Mouse (Mus musculus) liver, embryonic 15.5 days (tissue): ENCODE measurements around the gene Apobec3. TPM values are rescaled to one million over a fixed set of nuclear protein-coding genes. Genes with fewer than 3 reads are reported as not detected.
"Not testable (repeated sequence)": the region's sequence is repeated elsewhere in the genome, so short reads cannot be mapped to it uniquely, and the experiment has no call there.

ENCODE experiments used
- ATAC-seq: fragments of 200-750 bp; cut with Nextera tagmentation; 2 replicates; pipeline ENCODE4 v1.8.0; 2017; ENCODE audit warnings: moderate number of reproducible peaks, mild to moderate bottlenecking, moderate library complexity; ENCODE audit not compliant: insufficient read depth
- H3K27ac ChIP-seq: fragments of 300-500 bp; sonication (generic); replicated peaks from 2 replicates; pipeline ENCODE4 v1.5.1; 2015; ENCODE audit warnings: mild to moderate bottlenecking, inconsistent platforms
- H3K27me3 ChIP-seq: fragments of 300-500 bp; sonication (generic); 2 replicates; pipeline ENCODE4 v1.6.1; 2015; ENCODE audit warnings: mild to moderate bottlenecking, inconsistent platforms
- H3K36me3 ChIP-seq: fragments of 300-500 bp; sonication (generic); replicated peaks from 2 replicates; pipeline ENCODE4 v1.6.1; 2015; ENCODE audit warnings: moderate library complexity, mild to moderate bottlenecking, inconsistent platforms
- H3K4me1 ChIP-seq: fragments of 300-500 bp; sonication (generic); replicated peaks from 2 replicates; pipeline ENCODE4 v1.6.1; 2015; ENCODE audit warnings: inconsistent platforms
- H3K4me2 ChIP-seq: fragments of 300-500 bp; sonication (generic); 2 replicates; pipeline ENCODE4 v1.6.1; 2015; ENCODE audit warnings: moderate library complexity, mild to moderate bottlenecking, inconsistent platforms
- H3K4me3 ChIP-seq: fragments of 300-500 bp; sonication (generic); replicated peaks from 2 replicates; pipeline ENCODE4 v1.5.1; 2015; ENCODE audit warnings: mild to moderate bottlenecking, inconsistent platforms
- H3K9ac ChIP-seq: fragments of 300-500 bp; sonication (generic); 2 replicates; pipeline ENCODE4 v1.6.1; 2015; ENCODE audit warnings: moderate library complexity, mild to moderate bottlenecking, inconsistent platforms
- H3K9me3 ChIP-seq: fragments of 300-500 bp; sonication (generic); replicated peaks from 2 replicates; pipeline ENCODE4 v1.6.1; 2016; ENCODE audit warnings: inconsistent platforms
- WGBS: fragments of 180-500 bp; shearing (Covaris S2); methylation state at CpG from one replicate; pipeline ENCODE4 v1.1.7; 2015; ENCODE audit warnings: mixed read lengths; ENCODE audit not compliant: insufficient replicate concordance; 5-methylcytosine and 5-hydroxymethylcytosine counted together
- polyA plus RNA-seq: library from polyadenylated mRNA; unstranded; fragments of >200 nt; fragmentation: Nextera tagmentation; extraction: Ambion mirVana; gene quantifications from 2 replicates; pipeline ENCODE4 v1.2.1, GENCODE M21; 2015

Gene Apobec3
- polyA plus RNA-seq, 1 experiment from 2014 or later = 34.5 TPM

- H3K9ac ChIP-seq, H3K9me3 ChIP-seq, H3K4me3 ChIP-seq, ATAC-seq, H3K27me3 ChIP-seq, H3K27ac ChIP-seq, H3K4me2 ChIP-seq, H3K4me1 ChIP-seq: not testable (repeated sequence)
- 73% methylated on average over 1 of the region's 1 CpGs for WGBS
- H3K36me3 ChIP-seq = peaks cover 30% of the 10 kb centered on the region
These were observed 19.4 kb downstream of the Apobec3 start for GRCm38 (mm10) chr15:79910812-79911211.

GRCm38 (mm10) chr15:79911339-79911738 is 19.9 kb downstream of the Apobec3 start:
- H3K4me1 ChIP-seq = no peaks in the 10 kb centered on the region
- no peaks in the 10 kb centered on the region for H3K9me3 ChIP-seq
- no peak overlapping the region for H3K27ac ChIP-seq
- no peaks in the 10 kb centered on the region for H3K27me3 ChIP-seq
- H3K9ac ChIP-seq = no peak overlapping the region
- H3K36me3 ChIP-seq = peaks cover 24% of the 10 kb centered on the region
- no peak for ATAC-seq
- WGBS = 84% methylated on average over 8 of the region's 8 CpGs
- H3K4me2 ChIP-seq = no peak overlapping the region
- H3K4me3 ChIP-seq = no peak overlapping the region

GRCm38 (mm10) chr15:79913761-79914346 is 22.4 kb downstream of the Apobec3 start:
- no peaks in the 10 kb centered on the region for H3K9me3 ChIP-seq
- no peak overlapping the region for H3K27ac ChIP-seq
- no peaks in the 10 kb centered on the region for H3K27me3 ChIP-seq
- no peak overlapping the region for H3K9ac ChIP-seq
- H3K4me1 ChIP-seq = no peaks in the 10 kb centered on the region
- 74% methylated on average over 6 of the region's 6 CpGs for WGBS
- ATAC-seq = no peak
- H3K4me2 ChIP-seq = no peak overlapping the region
- peaks cover 3% of the 10 kb centered on the region; the same call in 1 of the 2 replicates for H3K36me3 ChIP-seq
- H3K4me3 ChIP-seq = no peak overlapping the region

GRCm38 (mm10) chr15:79914357-79914756 is 22.9 kb downstream of the Apobec3 start:
- H3K4me3 ChIP-seq = no peak overlapping the region
- no peaks in the 10 kb centered on the region for H3K27me3 ChIP-seq
- H3K9ac ChIP-seq = no peak overlapping the region
- ATAC-seq = no peak
- no peaks in the 10 kb centered on the region for H3K4me1 ChIP-seq
- H3K9me3 ChIP-seq = no peaks in the 10 kb centered on the region
- WGBS = 84% methylated on average over 3 of the region's 3 CpGs
- H3K4me2 ChIP-seq = no peak overlapping the region
- H3K36me3 ChIP-seq = no peaks in the 10 kb centered on the region
- H3K27ac ChIP-seq = no peak overlapping the region

GRCm38 (mm10) chr15:79916150-79916549 is 24.7 kb downstream of the Apobec3 start:
- Histone ChIP-seq H3K4me3 (no peak overlapping the region), H3K27ac (no peak overlapping the region), H3K36me3 (no peaks in the 10 kb centered on the region), H3K9ac (no peak overlapping the region), H3K27me3 (no peaks in the 10 kb centered on the region), H3K4me1 (no peaks in the 10 kb centered on the region), H3K9me3 (no peaks in the 10 kb centered on the region), H3K4me2 (no peak overlapping the region)
- 50% methylated on average over 5 of the region's 5 CpGs for WGBS
- no peak for ATAC-seq

- no peak overlapping the region for H3K4me3 ChIP-seq
- no peaks in the 10 kb centered on the region for H3K9me3 ChIP-seq
- no peak overlapping the region for H3K4me2 ChIP-seq
- H3K9ac ChIP-seq = no peak overlapping the region
- WGBS = 81% methylated on average over 14 of the region's 14 CpGs
- H3K27ac ChIP-seq = no peak overlapping the region
- H3K27me3 ChIP-seq = no peaks in the 10 kb centered on the region
- H3K4me1 ChIP-seq = no peaks in the 10 kb centered on the region
- ATAC-seq = no peak
- H3K36me3 ChIP-seq = no peaks in the 10 kb centered on the region
These were observed 25.8 kb downstream of the Apobec3 start for GRCm38 (mm10) chr15:79917111-79917720.

GRCm38 (mm10) chr15:79918485-79918884 is 27.0 kb downstream of the Apobec3 start:
- no peak overlapping the region for H3K27ac ChIP-seq
- no peaks in the 10 kb centered on the region for H3K9me3 ChIP-seq
- no peaks in the 10 kb centered on the region for H3K27me3 ChIP-seq
- no peaks in the 10 kb centered on the region for H3K4me1 ChIP-seq
- no peak overlapping the region for H3K4me2 ChIP-seq
- H3K36me3 ChIP-seq = no peaks in the 10 kb centered on the region
- no peak overlapping the region for H3K4me3 ChIP-seq
- no peak for ATAC-seq
- no peak overlapping the region for H3K9ac ChIP-seq
- WGBS = 81% methylated on average over 16 of the region's 16 CpGs

- 50% methylated on average over 2 of the region's 2 CpGs for WGBS
- Histone ChIP-seq H3K9ac (no peak overlapping the region), H3K4me3 (no peak overlapping the region), H3K36me3 (no peaks in the 10 kb centered on the region), H3K4me1 (no peaks in the 10 kb centered on the region), H3K27me3 (no peaks in the 10 kb centered on the region), H3K27ac (no peak overlapping the region), H3K4me2 (no peak overlapping the region), H3K9me3 (no peaks in the 10 kb centered on the region)
- ATAC-seq = no peak
These were observed 28.3 kb downstream of the Apobec3 start for GRCm38 (mm10) chr15:79919787-79920186.

- ATAC-seq = no peak
- Histone ChIP-seq H3K27ac (peak overlapping the region; percentile 94), H3K4me1 (peaks cover 37% of the 10 kb centered on the region), H3K4me2 (peak overlapping the region; percentile 81), H3K27me3 (peaks cover 14% of the 10 kb centered on the region), H3K9me3 (no peaks in the 10 kb centered on the region), H3K36me3 (no peaks in the 10 kb centered on the region), H3K4me3 (peak overlapping the region; percentile 66), H3K9ac (peak overlapping the region; percentile 59)
- 66% methylated on average over 11 of the region's 11 CpGs for WGBS
These were observed 35.5 kb downstream of the Apobec3 start for GRCm38 (mm10) chr15:79926856-79927416.

- H3K27ac ChIP-seq = peak overlapping the region; percentile 94
- H3K9ac ChIP-seq = peak overlapping the region; percentile 75
- peaks cover 44% of the 10 kb centered on the region for H3K4me1 ChIP-seq
- H3K27me3 ChIP-seq = peaks cover 22% of the 10 kb centered on the region
- H3K4me3 ChIP-seq = peak overlapping the region; percentile 66
- peak; percentile 91 for ATAC-seq
- under 1% methylated on average over 29 of the region's 29 CpGs for WGBS
- no peaks in the 10 kb centered on the region for H3K9me3 ChIP-seq
- H3K36me3 ChIP-seq = no peaks in the 10 kb centered on the region
- peak overlapping the region; percentile 81 for H3K4me2 ChIP-seq
These were observed 36.2 kb downstream of the Apobec3 start for GRCm38 (mm10) chr15:79927637-79928122.

GRCm38 (mm10) chr15:79928316-79928715 is 36.9 kb downstream of the Apobec3 start:
- peaks cover 50% of the 10 kb centered on the region for H3K4me1 ChIP-seq
- no peak; the same call in 1 of the 2 replicates for ATAC-seq
- H3K9ac ChIP-seq = peak overlapping the region; percentile 75
- H3K27ac ChIP-seq = peak overlapping the region; percentile 94
- H3K9me3 ChIP-seq = no peaks in the 10 kb centered on the region
- H3K4me2 ChIP-seq = peak overlapping the region; percentile 81
- no peaks in the 10 kb centered on the region for H3K36me3 ChIP-seq
- 76% methylated on average over 3 of the region's 3 CpGs for WGBS
- H3K4me3 ChIP-seq = peak overlapping the region; percentile 66
- peaks cover 28% of the 10 kb centered on the region for H3K27me3 ChIP-seq
